ENCODE assay signal across 8 mouse cellular contexts in genomic region chr2:143917622-143918021, GRCm38 (mm10). TPM values are rescaled to one million over a fixed set of nuclear protein-coding genes. Genes with fewer than 3 reads are reported as not detected.
DNase-seq lines count a peak whose midpoint lies in the region; ATAC-seq and TF ChIP-seq lines count a peak whose summit lies in the region.

No protein-coding gene starts in this region.

- H3K4me3 ChIP-seq in heart, postnatal 0 days (ENCODE audit: low read depth, low read length): peak overlapping the region; percentile 94
- no peak overlapping the region for H3K4me3 ChIP-seq in G1E (ENCODE audit: low read depth, low read length)
- H3K4me3 ChIP-seq in hindbrain, embryonic 14.5 days (replicated peaks; ENCODE audit: low read length): no peak overlapping the region

- no peaks in the 10 kb centered on the region for H3K27me3 ChIP-seq in heart, postnatal 0 days (ENCODE audit: control insufficient read depth, insufficient read depth, low read length)
- H3K27me3 ChIP-seq in G1E (ENCODE audit: insufficient read depth, low read length): no peaks in the 10 kb centered on the region
- H3K27me3 ChIP-seq in hindbrain, embryonic 14.5 days (ENCODE audit: control insufficient read depth, insufficient read depth, low read length): no peaks in the 10 kb centered on the region

- TF ChIP-seq EP300 in heart, postnatal 0 days (IDR thresholded peaks at IDR 0.05; ENCODE audit: low read depth): no peak

- peak overlapping the region; percentile 22; the same call in 1 of the 2 replicates for H3K27ac ChIP-seq in heart, postnatal 0 days (ENCODE audit: low read depth)
- H3K27ac ChIP-seq in hindbrain, embryonic 14.5 days: no peak overlapping the region

- WGBS in heart, postnatal 0 days: 32% methylated on average over 5 of the region's 5 CpGs
- WGBS in hindbrain, embryonic 14.5 days: 82% methylated on average over 5 of the region's 5 CpGs

- no peak for DNase-seq in heart, postnatal 0 days (ENCODE audit: low spot score)
- DNase-seq in heart, adult 18-20 months: no peak
- DNase-seq in G1E (ENCODE audit: low spot score): peak; percentile 8
- no peak for DNase-seq in hindbrain, embryonic 14.5 days (ENCODE audit: low spot score)
- DNase-seq in lung, postnatal 36 days: peak; percentile 51
- DNase-seq in gastrocnemius, postnatal 25 days: no peak
- no peak for DNase-seq in left cerebral cortex, postnatal 4 days
- no peak for DNase-seq in layer of hippocampus, adult 11-12 months (ENCODE audit: low spot score)

- H3K36me3 ChIP-seq in heart, postnatal 0 days (replicated peaks; ENCODE audit: control insufficient read depth, insufficient read depth, low read length): no peaks in the 10 kb centered on the region
- no peaks in the 10 kb centered on the region for H3K36me3 ChIP-seq in G1E (replicated peaks)
- no peaks in the 10 kb centered on the region for H3K36me3 ChIP-seq in hindbrain, embryonic 14.5 days (replicated peaks; ENCODE audit: control insufficient read depth, insufficient read depth)

- no peak for TF ChIP-seq CTCF in heart, postnatal 0 days (IDR thresholded peaks at IDR 0.05; ENCODE audit: low read depth)
- TF ChIP-seq CTCF in G1E (IDR thresholded peaks at IDR 0.05; ENCODE audit: low read depth, low read length): no peak

- H3K9ac ChIP-seq in heart, postnatal 0 days (replicated peaks; ENCODE audit: low read depth, low read length): peak overlapping the region; percentile 96
- no peak overlapping the region for H3K9ac ChIP-seq in hindbrain, embryonic 14.5 days

- intact Hi-C loops in left cerebral cortex, postnatal 4 days (cut with DNase I): no loop called here

- peak overlapping the region; percentile 71 for H3K4me2 ChIP-seq in heart, postnatal 0 days (ENCODE audit: low read depth, low read length)
- peak overlapping the region; percentile 76 for H3K4me2 ChIP-seq in hindbrain, embryonic 14.5 days (replicated peaks)

- no peaks in the 10 kb centered on the region for H3K9me3 ChIP-seq in heart, postnatal 0 days (replicated peaks; ENCODE audit: control insufficient read depth, low read length)
- H3K9me3 ChIP-seq in G1E (replicated peaks): no peaks in the 10 kb centered on the region
- H3K9me3 ChIP-seq in hindbrain, embryonic 14.5 days (ENCODE audit: control insufficient read depth, low read length): no peaks in the 10 kb centered on the region

- peaks cover 37% of the 10 kb centered on the region for H3K4me1 ChIP-seq in heart, postnatal 0 days (ENCODE audit: control insufficient read depth, insufficient read depth)
- peaks cover 33% of the 10 kb centered on the region for H3K4me1 ChIP-seq in G1E (ENCODE audit: insufficient read depth, low read depth, low read length)
- H3K4me1 ChIP-seq in hindbrain, embryonic 14.5 days (replicated peaks; ENCODE audit: control insufficient read depth, insufficient read depth, low read length): peaks cover 36% of the 10 kb centered on the region

- no peak for ATAC-seq in heart, postnatal 0 days (ENCODE audit: insufficient read depth, low read depth)
- no peak for ATAC-seq in G1E (ENCODE audit: extremely low read depth, insufficient number of reproducible peaks, low FRiP score, poor library complexity, severe bottlenecking)
- ATAC-seq in hindbrain, embryonic 14.5 days (ENCODE audit: low FRiP score): no peak

RNA-seq across cellular contexts. Expression of gene Dstn, which starts 2.5 kb away (rescaled TPM):
- 627 and 637 TPM in 2 replicates for total RNA-seq in heart, postnatal 0 days (2014; rRNA removed; ENCODE audit: low replicate concordance)
- polyA plus RNA-seq in heart, postnatal 0 days (2015; fragmentation: Nextera tagmentation; extraction: Ambion mirVana): 912 and 913 TPM in 2 replicates
- 100 to 1,000 TPM; 164 to 168 TPM for total RNA-seq in heart, adult 18-20 months (2021)
- 51.3 and 59.6 TPM in 2 replicates for total RNA-seq in G1E (2014; fragmentation: Nextera tagmentation)
- 94.2 and 97.9 TPM in 2 replicates for total RNA-seq in G1E (2017)
- 2.5 and 7.8 TPM in 2 replicates for polyA plus RNA-seq in G1E (2012)
- 461 and 492 TPM in 2 replicates for polyA plus RNA-seq in hindbrain, embryonic 14.5 days (2014; fragmentation: Nextera tagmentation; extraction: Ambion mirVana)
- 10 to 100 TPM; 26.4 to 41.7 TPM for total RNA-seq in gastrocnemius, postnatal 25 days (2021)
- total RNA-seq in left cerebral cortex, postnatal 4 days (2021): 100 to 1,000 TPM; 275 to 292 TPM

RNA-seq across cellular contexts. Expression of gene Bfsp1, which starts 54.6 kb away (rescaled TPM):
- total RNA-seq in heart, postnatal 0 days (2014; rRNA removed; ENCODE audit: low replicate concordance): 0.23 and 0.70 TPM in 2 replicates
- 1.1 and 1.3 TPM in 2 replicates for polyA plus RNA-seq in heart, postnatal 0 days (2015; fragmentation: Nextera tagmentation; extraction: Ambion mirVana)
- total RNA-seq in heart, adult 18-20 months (2021): under 1 TPM; 0.17 to 0.33 TPM
- total RNA-seq in G1E (2014; fragmentation: Nextera tagmentation): not detected in 2 replicates
- total RNA-seq in G1E (2017): 0.05 and 0.12 TPM in 2 replicates
- polyA plus RNA-seq in G1E (2012): not detected in 2 replicates
- 1.8 and 2.1 TPM in 2 replicates for polyA plus RNA-seq in hindbrain, embryonic 14.5 days (2014; fragmentation: Nextera tagmentation; extraction: Ambion mirVana)
- total RNA-seq in gastrocnemius, postnatal 25 days (2021): under 1 TPM; 0.26 to 0.46 TPM
- 1 to 10 TPM; 5.8 to 6.0 TPM for total RNA-seq in left cerebral cortex, postnatal 4 days (2021)

Comparison
In these comparisons a context has a peak if more than half of its experiments do, and no peak if none do; other contexts are left out.
1. DNase-seq: peak in G1E (single experiment) and lung, postnatal 36 days (single experiment); none in heart, postnatal 0 days (single experiment), heart, adult 18-20 months (0 of 2), hindbrain, embryonic 14.5 days (single experiment), gastrocnemius, postnatal 25 days (single experiment), left cerebral cortex, postnatal 4 days (single experiment) and layer of hippocampus, adult 11-12 months (single experiment).